Mouse (Mus musculus): ENCODE results near the gene Egfl6. TPM values are rescaled to one million over a fixed set of nuclear protein-coding genes. Genes with fewer than 3 reads are reported as not detected.

Gene Egfl6
- polyA plus RNA-seq, 1 experiment from 2014 or later, result 68.7 TPM

- Histone ChIP-seq H3K9me3 (ENCODE audit: low read length) (no peaks in the 10 kb centered on the region), H3K4me1 (ENCODE audit: insufficient read depth, low read depth, low read length) (no peaks in the 10 kb centered on the region), H3K27ac (ENCODE audit: low read length) (no peak overlapping the region), H3K27me3 (replicated peaks; ENCODE audit: insufficient read depth, low read length) (no peaks in the 10 kb centered on the region), H3K9ac (replicated peaks; ENCODE audit: low read depth) (no peak overlapping the region), H3K4me2 (replicated peaks; ENCODE audit: low read depth, low read length) (no peak overlapping the region), H3K36me3 (ENCODE audit: insufficient read depth, low read length) (no peaks in the 10 kb centered on the region), H3K4me3 (ENCODE audit: low read depth, low read length) (no peak overlapping the region)
- ATAC-seq, result no peak
- WGBS, result 65% methylated on average over 4 of the region's 4 CpGs
- DNase-seq (ENCODE audit: low spot score), result no peak
- TF ChIP-seq EP300 (IDR thresholded peaks at IDR 0.05), result no peak
- no peak for TF ChIP-seq CTCF (IDR thresholded peaks at IDR 0.05)
Measured at GRCm38 (mm10) chrX:166619084-166619483, 33.6 kb upstream of the Egfl6 start.

- no peaks in the 10 kb centered on the region for H3K27me3 ChIP-seq (replicated peaks; ENCODE audit: insufficient read depth, low read length)
- H3K4me3 ChIP-seq (ENCODE audit: low read depth, low read length), result no peak overlapping the region
- H3K9ac ChIP-seq (replicated peaks; ENCODE audit: low read depth), result no peak overlapping the region
- H3K36me3 ChIP-seq (ENCODE audit: insufficient read depth, low read length), result no peaks in the 10 kb centered on the region
- no peaks in the 10 kb centered on the region for H3K9me3 ChIP-seq (ENCODE audit: low read length)
- DNase-seq (ENCODE audit: low spot score) (no peak), ATAC-seq (no peak)
- TF ChIP-seq EP300 (IDR thresholded peaks at IDR 0.05), result no peak
- no peak for TF ChIP-seq CTCF (IDR thresholded peaks at IDR 0.05)
- H3K27ac ChIP-seq (ENCODE audit: low read length), result no peak overlapping the region
- no peak overlapping the region for H3K4me2 ChIP-seq (replicated peaks; ENCODE audit: low read depth, low read length)
- no peaks in the 10 kb centered on the region for H3K4me1 ChIP-seq (ENCODE audit: insufficient read depth, low read depth, low read length)
- WGBS, result 72% methylated on average over 7 of the region's 7 CpGs
Measured at GRCm38 (mm10) chrX:166615191-166615590, 29.7 kb upstream of the Egfl6 start.

GRCm38 (mm10) chrX:166576111-166576510 lies 9.4 kb downstream of the Egfl6 start:
- no peaks in the 10 kb centered on the region for H3K27me3 ChIP-seq (replicated peaks; ENCODE audit: insufficient read depth, low read length)
- no peak for ATAC-seq
- no peak overlapping the region for H3K27ac ChIP-seq (ENCODE audit: low read length)
- H3K36me3 ChIP-seq (ENCODE audit: insufficient read depth, low read length), result no peaks in the 10 kb centered on the region
- no peaks in the 10 kb centered on the region for H3K9me3 ChIP-seq (ENCODE audit: low read length)
- H3K9ac ChIP-seq (replicated peaks; ENCODE audit: low read depth), result no peak overlapping the region
- no peak overlapping the region for H3K4me3 ChIP-seq (ENCODE audit: low read depth, low read length)
- no peaks in the 10 kb centered on the region for H3K4me1 ChIP-seq (ENCODE audit: insufficient read depth, low read depth, low read length)
- H3K4me2 ChIP-seq (replicated peaks; ENCODE audit: low read depth, low read length), result no peak overlapping the region
- TF ChIP-seq EP300 (IDR thresholded peaks at IDR 0.05) (no peak), CTCF (IDR thresholded peaks at IDR 0.05) (no peak)
- DNase-seq (ENCODE audit: low spot score), result no peak
- WGBS, result 52% methylated on average over 1 of the region's 1 CpGs

- Histone ChIP-seq H3K27me3 (replicated peaks; ENCODE audit: insufficient read depth, low read length) (no peaks in the 10 kb centered on the region), H3K4me2 (replicated peaks; ENCODE audit: low read depth, low read length) (no peak overlapping the region), H3K4me1 (ENCODE audit: insufficient read depth, low read depth, low read length) (no peaks in the 10 kb centered on the region), H3K9ac (replicated peaks; ENCODE audit: low read depth) (no peak overlapping the region), H3K36me3 (ENCODE audit: insufficient read depth, low read length) (no peaks in the 10 kb centered on the region), H3K4me3 (ENCODE audit: low read depth, low read length) (no peak overlapping the region), H3K27ac (ENCODE audit: low read length) (no peak overlapping the region), H3K9me3 (ENCODE audit: low read length) (no peaks in the 10 kb centered on the region)
- DNase-seq (ENCODE audit: low spot score), result no peak
- TF ChIP-seq EP300 (IDR thresholded peaks at IDR 0.05) (no peak), CTCF (IDR thresholded peaks at IDR 0.05) (no peak)
- WGBS, result 76% methylated on average over 6 of the region's 6 CpGs
- no peak for ATAC-seq
Measured at GRCm38 (mm10) chrX:166565983-166566382, 19.5 kb downstream of the Egfl6 start.

GRCm38 (mm10) chrX:166565401-166565800 lies 20.1 kb downstream of the Egfl6 start:
- no peak for TF ChIP-seq CTCF (IDR thresholded peaks at IDR 0.05)
- no peak for TF ChIP-seq EP300 (IDR thresholded peaks at IDR 0.05)
- Histone ChIP-seq H3K27me3 (replicated peaks; ENCODE audit: insufficient read depth, low read length) (no peaks in the 10 kb centered on the region), H3K27ac (ENCODE audit: low read length) (no peak overlapping the region), H3K4me3 (ENCODE audit: low read depth, low read length) (no peak overlapping the region), H3K4me2 (replicated peaks; ENCODE audit: low read depth, low read length) (no peak overlapping the region), H3K36me3 (ENCODE audit: insufficient read depth, low read length) (no peaks in the 10 kb centered on the region), H3K9me3 (ENCODE audit: low read length) (no peaks in the 10 kb centered on the region), H3K9ac (replicated peaks; ENCODE audit: low read depth) (no peak overlapping the region), H3K4me1 (ENCODE audit: insufficient read depth, low read depth, low read length) (no peaks in the 10 kb centered on the region)
- 54% methylated on average over 5 of the region's 5 CpGs for WGBS
- no peak for ATAC-seq
- DNase-seq (ENCODE audit: low spot score), result no peak

GRCm38 (mm10) chrX:166564900-166565299 lies 20.6 kb downstream of the Egfl6 start:
- no peaks in the 10 kb centered on the region for H3K9me3 ChIP-seq (ENCODE audit: low read length)
- 52% methylated on average over 5 of the region's 5 CpGs for WGBS
- H3K9ac ChIP-seq (replicated peaks; ENCODE audit: low read depth), result no peak overlapping the region
- no peak overlapping the region for H3K27ac ChIP-seq (ENCODE audit: low read length)
- no peak overlapping the region for H3K4me3 ChIP-seq (ENCODE audit: low read depth, low read length)
- no peaks in the 10 kb centered on the region for H3K36me3 ChIP-seq (ENCODE audit: insufficient read depth, low read length)
- H3K4me1 ChIP-seq (ENCODE audit: insufficient read depth, low read depth, low read length), result no peaks in the 10 kb centered on the region
- ATAC-seq, result no peak
- no peaks in the 10 kb centered on the region for H3K27me3 ChIP-seq (replicated peaks; ENCODE audit: insufficient read depth, low read length)
- no peak for DNase-seq (ENCODE audit: low spot score)
- TF ChIP-seq EP300 (IDR thresholded peaks at IDR 0.05) (no peak), CTCF (IDR thresholded peaks at IDR 0.05) (no peak)
- no peak overlapping the region for H3K4me2 ChIP-seq (replicated peaks; ENCODE audit: low read depth, low read length)

GRCm38 (mm10) chrX:166559333-166559732 lies 26.2 kb downstream of the Egfl6 start:
- WGBS, result 35% methylated on average over 3 of the region's 3 CpGs
- TF ChIP-seq CTCF (IDR thresholded peaks at IDR 0.05), result no peak
- TF ChIP-seq EP300 (IDR thresholded peaks at IDR 0.05), result no peak
- Histone ChIP-seq H3K9ac (replicated peaks; ENCODE audit: low read depth) (no peak overlapping the region), H3K4me2 (replicated peaks; ENCODE audit: low read depth, low read length) (no peak overlapping the region), H3K27ac (ENCODE audit: low read length) (no peak overlapping the region), H3K9me3 (ENCODE audit: low read length) (no peaks in the 10 kb centered on the region), H3K27me3 (replicated peaks; ENCODE audit: insufficient read depth, low read length) (no peaks in the 10 kb centered on the region), H3K4me1 (ENCODE audit: insufficient read depth, low read depth, low read length) (no peaks in the 10 kb centered on the region), H3K36me3 (ENCODE audit: insufficient read depth, low read length) (no peaks in the 10 kb centered on the region), H3K4me3 (ENCODE audit: low read depth, low read length) (no peak overlapping the region)
- DNase-seq (ENCODE audit: low spot score) (peak; percentile 54), ATAC-seq (peak; percentile 50)
